Mouse (Mus musculus): ENCODE measurements around the gene Igsf21. TPM values are rescaled to one million over a fixed set of nuclear protein-coding genes. Genes with fewer than 3 reads are reported as not detected.

Igsf21 gene
- polyA plus RNA-seq, 1 experiment from 2014 or later = 0.18 TPM

DNA sequence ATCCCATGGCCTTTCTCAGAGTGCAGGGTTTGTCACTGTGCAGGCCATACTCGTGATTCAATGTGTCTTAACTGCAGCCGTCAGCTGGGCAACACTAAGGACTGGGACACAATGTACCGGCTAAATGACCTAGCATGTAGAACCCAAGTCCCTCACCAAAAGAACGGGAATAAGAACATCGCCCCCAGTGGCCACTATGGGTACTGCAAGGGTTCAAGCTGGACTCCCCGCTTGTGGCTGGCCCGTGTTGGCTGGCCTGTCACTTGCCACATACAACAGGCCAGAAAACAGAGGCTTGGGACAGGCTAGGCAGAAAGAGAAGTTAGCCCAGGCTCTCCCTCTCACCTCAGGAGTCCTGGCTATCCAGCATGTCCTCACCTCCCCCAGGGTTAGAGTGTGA, 213.2 kb downstream of the Igsf21 start:
- Histone ChIP-seq H3K9me3 (replicated peaks) (no peaks in the 10 kb centered on the region), H3K4me1 (replicated peaks) (no peaks in the 10 kb centered on the region), H3K27ac (no peak overlapping the region), H3K27me3 (peaks cover 18% of the 10 kb centered on the region), H3K9ac (no peak overlapping the region), H3K36me3 (no peaks in the 10 kb centered on the region), H3K4me3 (replicated peaks) (no peak overlapping the region), H3K4me2 (no peak overlapping the region)
- DNase-seq = peak; percentile 9
- 23% methylated on average over 7 of the region's 7 CpGs for WGBS (ENCODE audit: insufficient replicate concordance)
- ATAC-seq (ENCODE audit: low read depth) = no peak

DNA sequence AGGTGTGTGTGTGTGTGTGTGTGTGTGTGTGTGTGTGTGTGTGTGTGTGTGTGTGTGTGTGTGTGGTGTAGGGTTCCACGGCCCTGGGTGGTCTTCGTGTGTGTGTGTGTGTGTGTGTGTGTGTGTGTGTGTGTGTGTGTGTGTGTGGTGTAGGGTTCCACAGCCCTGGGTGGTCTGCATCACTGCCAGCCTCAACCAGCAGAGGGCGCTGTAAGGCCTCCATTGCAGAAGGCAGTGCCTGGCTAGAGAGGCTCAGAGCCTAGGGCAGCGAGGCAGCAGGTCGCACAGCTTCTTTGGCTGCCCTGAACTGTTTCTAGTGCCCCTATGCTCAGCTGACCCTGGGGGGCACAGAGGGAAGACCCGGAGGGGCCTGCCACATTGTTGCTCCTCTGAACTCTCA, 216.2 kb downstream of the Igsf21 start:
- H3K27ac ChIP-seq = no peak overlapping the region
- H3K4me1 ChIP-seq (replicated peaks) = no peaks in the 10 kb centered on the region
- no peak overlapping the region for H3K9ac ChIP-seq
- no peaks in the 10 kb centered on the region for H3K27me3 ChIP-seq
- H3K4me3 ChIP-seq (replicated peaks) = no peak overlapping the region
- H3K36me3 ChIP-seq = no peaks in the 10 kb centered on the region
- no peak overlapping the region for H3K4me2 ChIP-seq
- 38% methylated on average over 4 of the region's 6 CpGs for WGBS (ENCODE audit: insufficient replicate concordance)
- ATAC-seq (ENCODE audit: low read depth) (no peak), DNase-seq (no peak)
- no peaks in the 10 kb centered on the region for H3K9me3 ChIP-seq (replicated peaks)

DNA sequence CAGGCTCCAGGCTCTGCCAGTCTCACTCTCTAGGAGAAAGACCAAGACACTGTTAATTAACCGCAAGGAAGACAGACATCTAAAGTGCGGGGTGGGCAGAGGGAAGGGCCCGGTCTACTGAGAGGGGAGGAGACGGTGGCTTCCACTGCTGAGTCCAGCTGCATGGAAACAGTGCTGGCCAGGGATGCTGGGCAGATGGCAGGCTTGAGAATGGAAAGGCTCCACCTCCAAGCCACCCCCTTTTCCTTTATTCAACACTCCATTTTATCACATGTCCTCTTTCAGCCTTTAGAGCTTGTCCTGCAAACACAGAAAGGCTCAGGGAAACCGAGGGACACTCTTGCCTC, 216.6 kb downstream of the Igsf21 start:
- H3K27ac ChIP-seq = no peak overlapping the region
- H3K9me3 ChIP-seq (replicated peaks) = no peaks in the 10 kb centered on the region
- no peak overlapping the region for H3K4me3 ChIP-seq (replicated peaks)
- H3K4me1 ChIP-seq (replicated peaks) = no peaks in the 10 kb centered on the region
- ATAC-seq (ENCODE audit: low read depth) (no peak), DNase-seq (no peak)
- WGBS (ENCODE audit: insufficient replicate concordance) = 49% methylated on average over 5 of the region's 5 CpGs
- H3K27me3 ChIP-seq = no peaks in the 10 kb centered on the region
- H3K4me2 ChIP-seq = no peak overlapping the region
- H3K36me3 ChIP-seq = no peaks in the 10 kb centered on the region
- H3K9ac ChIP-seq = no peak overlapping the region

DNA sequence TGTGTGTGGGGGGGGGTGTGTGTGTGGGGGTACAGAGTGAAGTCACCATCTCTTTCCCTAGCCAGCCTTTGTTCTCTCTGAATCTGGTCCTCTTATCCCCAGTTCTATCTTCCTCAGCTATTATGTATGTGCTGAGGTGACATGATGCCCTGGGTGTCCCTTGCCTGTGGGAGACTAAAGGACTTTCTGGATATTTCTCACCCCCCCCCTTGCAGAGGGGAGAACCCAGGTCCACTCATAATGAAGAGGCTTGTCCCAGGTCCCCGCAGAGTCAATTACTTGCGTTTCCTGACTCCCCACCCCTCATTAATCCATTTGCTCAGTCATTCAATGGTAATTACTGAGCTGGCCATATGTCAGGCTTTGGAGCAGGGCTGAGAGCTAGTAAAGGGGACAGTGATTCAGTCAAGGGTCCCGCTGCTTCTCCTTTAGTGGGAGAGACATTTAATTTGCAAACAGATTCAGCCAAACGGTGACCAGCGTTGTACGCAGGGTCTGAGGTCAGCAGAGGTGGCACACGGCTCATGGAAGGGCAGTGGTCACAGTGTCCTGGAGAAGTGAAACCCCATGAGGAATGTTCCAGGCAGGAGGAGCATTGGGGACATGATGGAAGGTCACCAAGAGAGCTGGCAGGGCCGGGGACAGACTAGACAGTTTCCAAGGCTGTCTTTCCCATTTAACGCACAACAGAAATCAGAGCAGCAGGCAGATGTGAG, 217.1 kb downstream of the Igsf21 start:
- no peaks in the 10 kb centered on the region for H3K36me3 ChIP-seq
- no peak overlapping the region for H3K27ac ChIP-seq
- H3K27me3 ChIP-seq = no peaks in the 10 kb centered on the region
- no peak overlapping the region for H3K4me3 ChIP-seq (replicated peaks)
- H3K4me2 ChIP-seq = no peak overlapping the region
- no peak for ATAC-seq (ENCODE audit: low read depth)
- no peak for DNase-seq
- H3K9me3 ChIP-seq (replicated peaks) = no peaks in the 10 kb centered on the region
- no peak overlapping the region for H3K9ac ChIP-seq
- H3K4me1 ChIP-seq (replicated peaks) = no peaks in the 10 kb centered on the region
- WGBS (ENCODE audit: insufficient replicate concordance) = 54% methylated on average over 9 of the region's 9 CpGs

DNA sequence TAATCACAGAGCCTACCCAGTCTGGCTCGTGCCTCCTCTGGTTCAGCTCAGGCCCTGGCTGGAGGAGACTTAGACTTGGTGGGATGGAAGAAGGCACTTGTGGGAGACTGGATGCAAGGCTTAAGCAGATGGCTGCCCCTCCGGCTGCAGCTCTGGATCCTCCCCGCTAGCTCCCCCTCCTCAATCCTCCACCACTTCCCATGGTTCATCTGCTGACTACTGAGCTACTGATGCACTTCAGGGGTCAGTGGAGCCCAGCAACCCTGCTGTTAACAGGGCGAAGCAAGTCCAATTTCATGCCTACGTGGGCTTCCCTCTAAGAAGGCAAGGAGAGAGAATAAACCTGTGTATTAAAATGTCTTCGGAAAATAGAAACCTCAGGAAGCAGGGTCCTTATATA, 222.8 kb downstream of the Igsf21 start:
- Histone ChIP-seq H3K4me2 (no peak overlapping the region), H3K9ac (no peak overlapping the region), H3K4me1 (replicated peaks) (no peaks in the 10 kb centered on the region), H3K27ac (no peak overlapping the region), H3K9me3 (replicated peaks) (no peaks in the 10 kb centered on the region), H3K36me3 (no peaks in the 10 kb centered on the region), H3K27me3 (no peaks in the 10 kb centered on the region), H3K4me3 (replicated peaks) (no peak overlapping the region)
- WGBS (ENCODE audit: insufficient replicate concordance) = 40% methylated on average over 6 of the region's 6 CpGs
- ATAC-seq (ENCODE audit: low read depth) (no peak), DNase-seq (no peak)

DNA sequence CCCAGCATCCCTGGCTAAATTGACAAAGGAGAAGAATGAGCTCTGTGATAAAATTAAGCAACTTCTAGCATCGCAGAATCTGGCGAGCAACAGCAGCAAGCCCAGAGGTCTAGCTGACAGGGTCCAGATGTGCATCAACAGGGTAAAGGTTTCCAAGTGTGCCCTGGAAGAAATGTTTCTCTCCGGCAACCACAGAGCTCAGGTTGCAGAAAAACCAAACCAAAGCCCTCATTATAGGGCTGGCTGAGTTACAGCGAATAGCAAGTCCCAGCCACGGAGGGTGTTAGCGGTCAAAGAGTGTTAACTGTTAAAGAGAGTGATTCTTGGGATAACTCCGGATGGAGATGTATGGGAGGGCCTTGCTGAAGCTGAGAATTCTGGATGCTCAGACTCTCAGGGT, 230.7 kb downstream of the Igsf21 start:
- H3K9ac ChIP-seq = no peak overlapping the region
- no peaks in the 10 kb centered on the region for H3K36me3 ChIP-seq
- H3K4me2 ChIP-seq = no peak overlapping the region
- no peak overlapping the region for H3K27ac ChIP-seq
- no peaks in the 10 kb centered on the region for H3K4me1 ChIP-seq (replicated peaks)
- H3K27me3 ChIP-seq = no peaks in the 10 kb centered on the region
- H3K4me3 ChIP-seq (replicated peaks) = no peak overlapping the region
- DNase-seq (no peak), ATAC-seq (ENCODE audit: low read depth) (no peak)
- no peaks in the 10 kb centered on the region for H3K9me3 ChIP-seq (replicated peaks)
- WGBS (ENCODE audit: insufficient replicate concordance) = 57% methylated on average over 7 of the region's 7 CpGs

DNA sequence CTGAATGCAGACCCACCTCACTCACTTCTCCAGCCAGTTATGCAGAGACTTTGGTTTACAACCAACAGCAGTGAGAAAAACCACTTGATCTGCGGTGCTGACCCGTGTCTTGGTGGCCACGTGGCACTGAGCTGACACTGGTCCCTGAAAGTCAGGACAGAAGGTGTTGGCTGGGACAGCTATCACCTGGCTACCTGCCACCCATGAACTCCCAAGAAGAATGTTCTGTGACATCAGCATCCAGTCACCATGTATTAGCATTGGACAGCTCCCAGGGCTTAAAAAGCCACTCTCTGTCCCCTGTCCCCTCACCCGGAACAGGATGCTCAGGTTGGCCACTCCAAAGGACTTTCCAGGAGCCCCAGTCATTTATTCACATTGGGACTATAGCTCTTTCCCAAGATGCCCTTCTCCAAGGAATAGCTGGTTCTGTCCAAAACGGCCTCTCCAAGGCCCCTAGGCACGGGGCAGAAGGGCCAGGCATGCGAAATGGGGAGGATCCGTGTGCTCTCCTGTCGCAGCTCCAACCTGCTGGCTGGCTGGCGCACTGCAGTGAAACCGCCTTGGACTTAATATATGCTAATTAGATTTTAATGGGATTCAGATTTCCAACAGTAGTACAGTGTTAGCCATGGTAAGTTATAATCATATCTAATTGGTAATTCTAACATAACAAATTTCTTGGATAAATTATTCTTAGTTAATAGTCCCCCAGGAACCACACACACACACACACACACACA, 235.7 kb downstream of the Igsf21 start:
- Histone ChIP-seq H3K27me3 (peaks cover 3% of the 10 kb centered on the region; the same call in 1 of the 2 replicates), H3K4me2 (no peak overlapping the region), H3K4me1 (replicated peaks) (no peaks in the 10 kb centered on the region), H3K4me3 (replicated peaks) (no peak overlapping the region), H3K9ac (no peak overlapping the region), H3K9me3 (replicated peaks) (no peaks in the 10 kb centered on the region), H3K27ac (no peak overlapping the region), H3K36me3 (no peaks in the 10 kb centered on the region)
- WGBS (ENCODE audit: insufficient replicate concordance) = 54% methylated on average over 11 of the region's 11 CpGs
- no peak for ATAC-seq (ENCODE audit: low read depth)
- DNase-seq = no peak

DNA sequence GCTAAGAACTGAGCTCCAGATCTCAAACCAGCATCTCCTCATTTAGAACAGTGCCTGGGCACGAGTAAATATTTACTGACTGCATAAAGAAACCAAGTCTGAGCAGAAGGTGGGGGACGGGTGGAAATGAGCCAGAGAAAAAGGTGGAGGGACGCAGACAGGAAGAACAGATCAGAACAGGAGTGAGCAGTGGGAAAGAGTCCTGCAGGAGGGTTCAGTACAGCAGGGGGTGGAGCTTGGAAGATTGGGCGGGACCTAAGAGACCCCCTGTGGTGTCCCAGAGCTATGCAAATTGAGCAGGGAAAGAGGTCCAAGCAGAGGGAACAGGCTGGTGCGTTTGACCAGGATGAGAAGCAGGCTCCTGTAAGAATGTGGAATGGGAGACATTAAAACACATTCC, 241.7 kb downstream of the Igsf21 start:
- Histone ChIP-seq H3K36me3 (no peaks in the 10 kb centered on the region), H3K27ac (no peak overlapping the region), H3K9me3 (replicated peaks) (no peaks in the 10 kb centered on the region), H3K4me1 (replicated peaks) (no peaks in the 10 kb centered on the region), H3K4me2 (no peak overlapping the region), H3K27me3 (peaks cover 51% of the 10 kb centered on the region), H3K4me3 (replicated peaks) (no peak overlapping the region), H3K9ac (no peak overlapping the region)
- 8% methylated on average over 5 of the region's 5 CpGs for WGBS (ENCODE audit: insufficient replicate concordance)
- DNase-seq (no peak), ATAC-seq (ENCODE audit: low read depth) (no peak)

DNA sequence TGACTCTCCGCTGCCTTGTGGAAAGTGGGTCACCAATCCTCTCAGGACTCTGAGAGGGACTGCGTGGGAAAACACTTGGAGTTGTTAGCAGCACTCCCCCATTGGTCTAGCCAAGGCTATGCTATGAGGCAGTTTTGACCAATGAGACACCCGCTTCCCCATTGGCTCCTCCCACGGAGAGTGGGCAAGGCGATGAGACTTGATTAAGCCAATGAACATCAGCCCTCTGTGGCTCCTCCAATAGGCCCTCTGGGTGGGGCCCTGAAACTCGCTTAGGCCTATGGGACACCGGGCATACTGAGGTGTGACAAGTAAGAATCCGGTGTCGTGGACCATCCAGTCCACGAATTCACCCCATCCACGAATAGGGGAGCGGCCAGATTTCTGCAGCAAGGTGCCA, 242.4 kb downstream of the Igsf21 start:
- 5% methylated on average over 12 of the region's 12 CpGs for WGBS (ENCODE audit: insufficient replicate concordance)
- H3K9ac ChIP-seq = no peak overlapping the region
- H3K4me3 ChIP-seq (replicated peaks) = no peak overlapping the region
- H3K27ac ChIP-seq = no peak overlapping the region
- no peaks in the 10 kb centered on the region for H3K36me3 ChIP-seq
- H3K4me2 ChIP-seq = no peak overlapping the region
- no peaks in the 10 kb centered on the region for H3K4me1 ChIP-seq (replicated peaks)
- ATAC-seq (ENCODE audit: low read depth) (no peak), DNase-seq (no peak)
- H3K27me3 ChIP-seq = peaks cover 51% of the 10 kb centered on the region
- H3K9me3 ChIP-seq (replicated peaks) = no peaks in the 10 kb centered on the region

DNA sequence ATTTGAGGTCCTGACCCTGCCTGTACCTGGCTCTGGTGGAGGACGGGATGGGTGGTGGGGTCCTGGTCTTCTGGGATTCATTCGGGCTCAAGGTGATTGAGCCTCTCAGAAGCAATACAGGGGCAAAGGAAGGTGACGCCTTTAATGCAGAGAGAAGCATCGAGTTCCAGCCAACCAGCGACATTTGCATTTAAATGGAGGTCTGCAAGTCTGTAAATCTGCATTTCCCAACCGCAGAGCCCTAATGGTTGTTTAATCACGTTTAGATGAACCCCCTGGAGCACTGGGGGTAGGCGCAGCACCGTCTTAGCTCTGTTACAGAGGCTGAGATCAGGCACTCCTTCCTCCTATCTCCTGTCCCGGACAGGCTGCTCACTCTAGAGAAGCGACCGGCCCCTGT, 244.5 kb downstream of the Igsf21 start:
- Histone ChIP-seq H3K4me3 (replicated peaks) (no peak overlapping the region), H3K27me3 (peaks cover 51% of the 10 kb centered on the region), H3K4me2 (no peak overlapping the region), H3K27ac (no peak overlapping the region), H3K36me3 (no peaks in the 10 kb centered on the region), H3K9me3 (replicated peaks) (no peaks in the 10 kb centered on the region), H3K4me1 (replicated peaks) (no peaks in the 10 kb centered on the region), H3K9ac (no peak overlapping the region)
- DNase-seq (no peak), ATAC-seq (ENCODE audit: low read depth) (no peak)
- WGBS (ENCODE audit: insufficient replicate concordance) = 15% methylated on average over 12 of the region's 12 CpGs

DNA sequence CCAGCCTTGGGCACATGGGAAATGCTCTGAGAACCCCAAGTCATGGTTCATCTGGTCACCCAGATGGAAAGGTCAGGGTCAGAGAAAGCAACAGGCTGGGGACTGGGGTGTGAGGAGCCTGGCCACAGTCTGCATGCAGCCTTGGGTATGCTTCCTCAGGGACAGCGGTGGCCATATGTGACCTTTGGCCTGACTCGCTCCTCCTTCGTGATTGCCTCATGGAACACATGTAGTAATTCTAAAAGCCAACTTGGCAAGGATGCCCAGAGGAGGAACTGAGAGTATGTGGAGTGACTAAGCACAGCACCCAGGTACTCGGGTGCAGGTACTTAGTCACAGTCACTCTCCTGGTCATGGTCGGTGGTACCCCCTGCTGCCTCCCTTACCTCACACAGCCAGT, 245.7 kb downstream of the Igsf21 start:
- Histone ChIP-seq H3K27ac (no peak overlapping the region), H3K36me3 (no peaks in the 10 kb centered on the region), H3K27me3 (peaks cover 48% of the 10 kb centered on the region), H3K9me3 (replicated peaks) (no peaks in the 10 kb centered on the region), H3K9ac (no peak overlapping the region), H3K4me3 (replicated peaks) (no peak overlapping the region), H3K4me1 (replicated peaks) (no peaks in the 10 kb centered on the region), H3K4me2 (no peak overlapping the region)
- DNase-seq (no peak), ATAC-seq (ENCODE audit: low read depth) (no peak)
- WGBS (ENCODE audit: insufficient replicate concordance) = 63% methylated on average over 5 of the region's 5 CpGs

DNA sequence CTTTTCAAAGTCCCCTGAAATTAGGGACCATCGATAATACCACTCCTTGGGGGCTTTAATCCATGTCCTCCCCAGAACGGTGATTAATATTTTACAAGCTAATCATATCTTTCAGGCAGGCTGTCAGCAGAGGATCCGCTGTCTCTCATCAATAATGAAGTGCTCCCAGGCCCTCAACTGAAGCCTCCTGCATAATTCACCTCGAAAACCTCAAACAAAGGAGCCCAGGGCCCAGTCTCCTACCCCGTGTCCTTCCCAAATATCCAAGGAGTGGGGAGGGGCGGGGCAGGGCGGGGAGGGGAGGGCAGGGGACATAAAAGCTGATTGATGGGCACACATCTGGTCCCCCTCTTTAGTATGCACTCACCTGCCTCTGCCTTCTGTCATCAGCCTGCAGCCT, 247.6 kb downstream of the Igsf21 start:
- Histone ChIP-seq H3K4me2 (no peak overlapping the region), H3K9ac (no peak overlapping the region), H3K36me3 (no peaks in the 10 kb centered on the region), H3K4me1 (replicated peaks) (no peaks in the 10 kb centered on the region), H3K4me3 (replicated peaks) (no peak overlapping the region), H3K27ac (no peak overlapping the region), H3K9me3 (replicated peaks) (no peaks in the 10 kb centered on the region), H3K27me3 (peaks cover 31% of the 10 kb centered on the region)
- no peak for ATAC-seq (ENCODE audit: low read depth)
- 42% methylated on average over 7 of the region's 7 CpGs for WGBS (ENCODE audit: insufficient replicate concordance)
- DNase-seq = no peak

Data from liver, embryonic 13.5 days (tissue).